Mouse (Mus musculus) adipocyte (in vitro differentiated cells): ENCODE results near the gene Skor1.

Source experiments
- DNase-seq: peaks from one replicate; pipeline ENCODE4 v3.0.0-alpha.2; 2016; ENCODE audit warnings: low spot score

Skor1 gene

DNA sequence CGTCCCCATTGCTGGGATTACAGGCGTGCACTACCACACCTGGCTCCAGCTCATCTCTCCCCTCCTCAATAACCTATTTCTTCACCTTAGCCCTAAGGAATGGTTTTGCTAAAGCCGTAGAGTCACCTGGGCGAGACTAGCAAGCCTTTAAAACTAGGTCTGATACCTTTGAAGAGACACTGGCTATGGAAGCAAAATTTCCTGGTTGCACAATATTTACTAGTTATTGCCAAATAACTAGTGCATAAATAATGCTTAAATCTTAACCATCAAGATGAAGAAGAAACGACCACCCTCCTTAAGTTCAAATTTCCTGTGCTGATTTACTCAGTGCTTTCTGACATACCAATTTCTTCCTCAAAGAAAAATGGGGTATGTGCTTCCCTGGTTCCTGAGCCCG is 15.1 kb downstream of the Skor1 start:
- DNase-seq = no peak

- DNase-seq = peak; percentile 88
Measured at GRCm38 (mm10) chr9:63132673-63133601, 15.8 kb downstream of the Skor1 start.

GRCm38 (mm10) chr9:63131957-63132602 is 16.7 kb downstream of the Skor1 start:
- no peak for DNase-seq

DNA sequence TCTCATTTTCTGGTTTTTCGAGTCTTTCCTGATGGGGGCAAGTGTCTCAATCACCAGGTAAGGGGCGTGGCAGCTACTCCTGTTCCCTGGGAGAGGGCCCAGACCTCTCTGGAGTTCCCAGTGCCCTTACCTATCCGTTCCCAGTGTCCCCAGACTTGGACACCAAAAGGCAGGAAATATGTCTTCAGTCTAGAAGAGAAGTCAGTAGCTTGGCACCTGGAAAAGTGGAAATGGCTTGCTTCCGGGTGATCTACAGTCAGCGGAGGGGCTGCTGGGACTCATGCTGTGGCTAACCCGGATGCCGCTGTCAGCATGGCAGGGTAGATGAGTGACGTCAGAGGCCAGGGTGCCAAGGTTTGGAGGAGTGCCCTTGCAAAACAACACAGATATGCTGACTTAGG is 19.1 kb downstream of the Skor1 start:
- no peak for DNase-seq

DNA sequence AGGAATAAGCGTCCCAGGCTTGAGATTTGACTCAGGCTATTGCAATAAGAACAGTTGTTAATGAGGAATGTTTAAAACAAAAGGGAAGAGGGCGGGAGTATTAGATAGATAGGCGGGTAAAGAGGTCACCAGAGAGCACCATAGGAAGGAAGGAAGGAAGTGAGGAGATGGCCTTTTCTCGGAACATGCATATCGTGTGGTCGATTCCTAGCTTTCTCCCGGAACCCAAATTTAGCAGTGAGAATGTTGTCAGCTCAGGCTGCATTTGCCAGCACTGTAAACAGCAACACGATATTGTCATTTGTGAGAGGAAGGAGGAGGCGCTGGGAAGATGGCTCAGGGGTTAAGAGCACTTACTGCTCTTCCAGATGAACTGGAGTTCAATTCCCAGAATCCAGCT is 24.2 kb downstream of the Skor1 start:
- DNase-seq = no peak

- DNase-seq = peak; percentile 93
Measured at GRCm38 (mm10) chr9:63123451-63124438, 25.0 kb downstream of the Skor1 start.

DNA sequence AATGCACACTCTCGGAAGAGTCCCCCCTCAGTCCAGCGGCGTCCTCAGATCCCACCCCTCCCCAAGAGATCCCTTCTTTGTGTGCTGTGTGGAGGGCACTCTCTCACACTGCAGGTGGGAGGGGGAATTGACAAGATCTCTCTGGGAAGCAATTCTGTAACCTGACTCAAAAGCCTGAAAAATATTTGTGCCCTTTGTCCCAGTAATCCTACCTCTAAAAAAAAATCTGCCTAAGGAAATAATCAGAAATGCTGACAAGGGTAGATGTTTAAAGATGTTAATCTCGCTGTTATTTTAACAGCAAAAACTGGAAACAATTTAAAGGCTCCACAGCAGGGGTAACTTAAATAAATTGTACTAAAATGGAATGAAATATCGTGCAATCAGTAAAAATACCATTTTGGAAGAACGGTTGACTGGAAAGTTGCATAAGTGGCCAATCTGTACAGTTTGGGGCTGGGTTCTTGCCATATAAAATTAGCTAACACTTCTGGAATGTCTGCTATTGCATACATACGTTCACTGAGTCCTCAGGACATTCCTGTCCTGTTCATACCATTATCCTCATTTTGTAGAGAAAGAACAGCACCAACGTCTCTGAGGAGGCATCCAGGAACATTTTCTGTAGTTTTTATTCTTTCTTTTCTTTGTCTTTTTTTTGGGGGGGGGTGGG is 26.5 kb downstream of the Skor1 start:
- no peak for DNase-seq

DNA sequence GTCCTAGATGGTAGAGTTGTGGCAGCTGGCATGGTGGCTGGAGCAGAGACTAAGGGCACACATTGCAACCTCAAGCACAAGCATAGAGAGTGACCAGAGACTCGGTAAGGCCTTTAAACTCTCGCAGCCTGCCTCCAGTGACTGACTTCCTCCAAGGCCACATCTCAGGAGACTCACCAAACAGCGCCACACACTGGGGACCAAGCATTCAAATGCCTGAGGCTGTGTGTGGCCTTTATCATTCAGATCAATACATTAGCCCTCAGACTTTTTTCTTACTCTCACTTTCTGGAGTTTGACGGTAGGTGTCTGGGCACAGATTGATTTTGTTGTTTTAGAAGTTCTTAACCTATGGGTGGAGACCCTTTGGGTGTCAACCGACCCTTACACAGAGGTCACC is 30.4 kb downstream of the Skor1 start:
- DNase-seq = no peak

- no peak for DNase-seq
Measured at GRCm38 (mm10) chr9:63112514-63112913, 36.2 kb downstream of the Skor1 start.

- DNase-seq = no peak
Measured at GRCm38 (mm10) chr9:63109782-63110087, 39.0 kb downstream of the Skor1 start.

GRCm38 (mm10) chr9:63109020-63109781 is 39.6 kb downstream of the Skor1 start:
- peak; percentile 93 for DNase-seq

- DNase-seq = peak; percentile 67
Measured at GRCm38 (mm10) chr9:63108580-63108979, 40.2 kb downstream of the Skor1 start.

- DNase-seq = no peak
Measured at GRCm38 (mm10) chr9:63100660-63101059, 48.1 kb downstream of the Skor1 start.

DNA sequence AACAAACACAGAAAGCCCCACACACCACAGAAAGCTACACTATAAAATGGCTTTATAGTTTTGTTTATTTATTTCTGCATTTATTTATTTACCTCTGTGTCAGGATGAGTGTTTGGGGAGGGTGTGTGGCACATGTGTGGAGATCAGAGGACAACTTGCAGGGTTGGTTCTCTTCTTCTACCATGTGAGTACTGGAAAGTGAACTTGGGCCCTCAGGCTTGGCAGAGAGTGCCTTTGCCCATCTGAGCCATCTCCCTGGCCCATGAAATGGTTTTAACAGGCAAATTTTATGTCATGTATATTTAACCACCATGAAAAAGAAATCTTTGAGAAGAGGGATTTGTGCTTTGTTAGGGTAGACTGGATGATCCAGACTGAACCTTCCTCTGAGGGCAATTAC is 48.9 kb downstream of the Skor1 start:
- DNase-seq = no peak

- DNase-seq = no peak
Measured at GRCm38 (mm10) chr9:63099344-63099743, 49.4 kb downstream of the Skor1 start.

DNA sequence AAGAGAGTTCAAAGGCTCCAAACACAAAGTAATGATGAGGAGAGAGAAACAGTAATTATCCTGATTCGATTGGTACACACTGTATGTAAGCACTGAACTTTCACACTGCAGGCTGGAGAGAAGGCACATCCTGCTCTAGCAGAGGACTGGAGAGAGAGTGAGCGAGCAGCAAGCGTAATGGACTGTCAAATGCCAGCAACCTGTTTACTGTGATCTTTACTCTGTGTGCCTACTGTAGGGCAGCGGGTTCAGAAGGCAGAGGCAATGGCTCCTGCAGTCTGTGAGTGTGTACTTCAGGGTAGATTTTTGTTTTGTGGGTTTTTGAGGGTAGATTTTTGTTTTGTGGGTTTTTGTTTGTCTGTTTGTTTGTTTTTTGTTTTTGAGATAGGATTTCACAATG is 49.9 kb downstream of the Skor1 start:
- peak; percentile 39 for DNase-seq

DNA sequence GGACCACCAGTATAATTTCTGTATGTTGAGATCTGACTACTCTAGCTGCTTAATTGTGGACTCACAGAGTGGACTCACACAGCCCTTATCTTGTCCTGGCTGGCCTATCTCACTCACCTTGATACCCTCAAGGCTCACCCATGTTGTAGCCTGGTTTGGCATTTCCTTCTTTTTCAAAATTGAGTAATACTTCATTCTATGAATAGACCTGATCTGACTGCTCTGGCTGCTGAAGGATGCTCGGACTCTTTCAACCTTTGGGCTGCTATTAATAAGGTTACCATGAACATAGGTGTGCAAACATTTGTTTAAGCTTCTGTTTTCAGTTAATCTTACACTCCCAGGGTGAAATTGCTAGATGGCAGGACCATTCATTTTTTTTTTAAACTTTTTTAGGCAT is 51.6 kb downstream of the Skor1 start:
- no peak for DNase-seq

DNA sequence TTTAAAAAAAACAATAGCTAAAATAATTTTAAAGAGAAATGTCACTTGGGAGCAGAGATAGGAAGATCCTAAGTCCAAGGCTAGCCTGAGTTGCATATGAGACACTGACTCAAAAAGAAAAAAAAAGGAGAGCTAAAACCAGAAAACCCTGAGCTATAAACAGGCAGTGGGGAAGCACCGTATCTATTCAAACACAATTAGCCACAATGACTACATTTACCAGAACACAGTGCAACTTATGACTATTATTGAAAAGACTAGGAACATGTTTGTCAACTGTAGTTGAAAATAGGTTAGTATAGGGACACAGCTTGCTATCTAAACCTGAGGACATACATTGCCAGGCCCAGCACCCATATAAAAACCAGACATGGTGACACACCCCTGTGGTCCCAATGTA is 54.7 kb downstream of the Skor1 start:
- no peak for DNase-seq

- DNase-seq = no peak
Measured at GRCm38 (mm10) chr9:63092567-63092966, 56.2 kb downstream of the Skor1 start.

DNA sequence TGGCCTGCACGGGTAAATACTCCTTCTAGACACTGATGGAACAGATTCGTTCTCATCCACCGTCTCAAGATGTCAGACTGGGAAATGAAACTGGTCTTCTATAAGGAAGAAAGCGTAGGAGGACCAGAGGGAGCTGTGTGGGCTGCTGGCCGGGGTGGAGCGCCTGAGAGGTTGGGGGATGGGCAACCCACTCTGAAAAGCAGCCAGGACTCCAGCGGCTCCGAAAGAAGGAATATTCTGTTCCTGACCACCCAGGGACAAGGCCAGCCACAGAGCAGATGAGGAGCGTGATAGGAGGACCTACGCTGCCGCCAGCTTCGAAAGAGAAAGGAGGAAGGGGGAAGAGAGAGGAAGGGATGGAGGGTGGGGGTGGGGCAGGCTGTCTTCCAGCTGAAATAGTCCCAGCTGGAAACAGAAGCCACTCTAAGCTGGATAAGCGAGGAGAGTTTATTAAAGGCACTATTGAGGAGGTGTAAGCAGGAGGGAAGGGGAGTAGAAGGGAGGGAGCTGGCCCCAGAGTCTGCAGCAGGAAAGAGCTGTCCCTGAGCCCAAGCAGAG is 56.7 kb downstream of the Skor1 start:
- DNase-seq = peak; percentile 68
